Mouse (Mus musculus): ENCODE data around the gene Ccdc149. TPM values are rescaled to one million over a fixed set of nuclear protein-coding genes. Genes with fewer than 3 reads are reported as not detected.
A peak's percentile ranks its signal among the peaks of the same experiment; 100 is the strongest.

The Ccdc149 gene
- total and polyA plus RNA-seq, 3 experiments: 3.0 to 7.4 (median 7.2) TPM

DNA sequence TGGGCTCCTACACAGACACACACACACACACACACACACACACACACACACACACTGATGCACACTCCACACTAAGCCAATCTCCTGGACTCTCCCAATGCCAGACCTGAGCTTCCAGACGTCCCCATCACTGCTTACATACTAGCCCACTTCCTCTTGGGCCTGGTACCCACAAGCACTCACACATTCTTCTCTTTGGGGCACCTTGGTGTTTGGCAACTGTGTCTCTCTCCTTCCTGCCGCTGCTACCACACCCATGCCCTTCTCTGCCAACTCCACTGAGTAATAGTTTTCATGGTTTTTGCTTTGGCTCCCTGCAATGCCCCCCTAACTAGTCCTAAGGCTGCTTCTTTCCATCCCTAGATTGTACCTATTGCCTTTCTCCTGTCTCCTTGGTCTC, 104.7 kb downstream of the Ccdc149 start:
- no peaks in the 10 kb centered on the region for H3K27me3 ChIP-seq (ENCODE audit: control insufficient read depth, insufficient read depth, low read length)
- DNase-seq: no peak
- H3K4me3 ChIP-seq: no peak overlapping the region
- no peak overlapping the region for H3K9ac ChIP-seq (ENCODE audit: low read depth, low read length)
- intact Hi-C loops (cut with DNase I): no loop called here
- peaks cover 2% of the 10 kb centered on the region for H3K4me1 ChIP-seq (ENCODE audit: control insufficient read depth, insufficient read depth, low read length)
- H3K27ac ChIP-seq: no peak overlapping the region
- WGBS: 59% methylated on average over 2 of the region's 2 CpGs
- no peaks in the 10 kb centered on the region for H3K36me3 ChIP-seq (ENCODE audit: control insufficient read depth, insufficient read depth, low read length)
- no peaks in the 10 kb centered on the region for H3K79me2 ChIP-seq (replicated peaks; ENCODE audit: control insufficient read depth, insufficient read depth, low read length)
- TF ChIP-seq EP300 (IDR thresholded peaks at IDR 0.05; ENCODE audit: insufficient read depth, low read depth, low read length): no peak
- no peak for TF ChIP-seq POLR2A (IDR thresholded peaks at IDR 0.05; ENCODE audit: insufficient read depth, low read depth, low read length)
- no peak for TF ChIP-seq CTCF (IDR thresholded peaks at IDR 0.05)

DNA sequence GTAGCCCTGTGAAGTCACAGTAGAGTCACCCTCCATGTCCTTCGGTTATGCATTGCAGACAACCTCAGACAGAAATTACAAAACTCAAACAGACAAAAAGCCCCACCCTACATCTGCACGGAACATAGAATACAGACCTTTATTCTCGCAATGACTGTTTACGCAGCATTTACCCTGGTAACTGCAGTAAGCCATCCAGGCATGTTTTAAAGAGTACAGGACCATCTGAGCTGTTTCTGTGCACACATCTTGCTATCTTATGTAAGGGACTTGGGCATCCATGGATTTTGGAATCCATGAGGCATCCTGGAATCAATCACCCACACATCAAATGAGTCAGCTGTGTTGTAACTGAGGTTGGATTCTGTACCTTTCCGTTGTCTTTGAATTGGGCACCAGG, 105.4 kb downstream of the Ccdc149 start:
- Histone ChIP-seq H3K4me3 (no peak overlapping the region), H3K27ac (no peak overlapping the region), H3K4me1 (ENCODE audit: control insufficient read depth, insufficient read depth, low read length) (peaks cover 2% of the 10 kb centered on the region), H3K36me3 (ENCODE audit: control insufficient read depth, insufficient read depth, low read length) (no peaks in the 10 kb centered on the region), H3K9ac (ENCODE audit: low read depth, low read length) (no peak overlapping the region), H3K79me2 (replicated peaks; ENCODE audit: control insufficient read depth, insufficient read depth, low read length) (no peaks in the 10 kb centered on the region), H3K27me3 (ENCODE audit: control insufficient read depth, insufficient read depth, low read length) (no peaks in the 10 kb centered on the region)
- no peak for DNase-seq
- 91% methylated on average over 5 of the region's 5 CpGs for WGBS
- intact Hi-C loops (cut with DNase I): no loop called here
- TF ChIP-seq EP300 (IDR thresholded peaks at IDR 0.05; ENCODE audit: insufficient read depth, low read depth, low read length) (no peak), CTCF (IDR thresholded peaks at IDR 0.05) (no peak), POLR2A (IDR thresholded peaks at IDR 0.05; ENCODE audit: insufficient read depth, low read depth, low read length) (no peak)

DNA sequence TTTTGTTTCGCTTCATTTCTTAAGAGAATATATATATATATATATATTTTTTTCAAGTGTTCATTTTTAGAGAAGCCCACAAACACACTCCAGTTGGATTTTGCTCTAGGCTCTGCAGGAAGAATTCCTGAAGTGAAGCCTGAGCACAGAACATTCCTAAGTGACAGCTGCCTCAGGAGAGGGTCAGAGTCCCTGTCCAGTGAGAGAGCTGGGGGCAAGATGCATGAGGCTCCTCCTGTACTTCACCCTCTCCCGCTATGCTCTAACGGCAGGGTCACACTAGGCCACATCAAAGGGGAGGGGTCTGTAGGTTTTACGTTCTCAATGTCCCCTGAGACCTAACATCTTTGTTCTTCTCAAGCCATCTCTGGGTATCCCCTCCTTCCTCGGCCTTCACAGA, 106.8 kb downstream of the Ccdc149 start:
- Histone ChIP-seq H3K27me3 (ENCODE audit: control insufficient read depth, insufficient read depth, low read length) (no peaks in the 10 kb centered on the region), H3K36me3 (ENCODE audit: control insufficient read depth, insufficient read depth, low read length) (no peaks in the 10 kb centered on the region), H3K27ac (peak overlapping the region; percentile 62), H3K79me2 (replicated peaks; ENCODE audit: control insufficient read depth, insufficient read depth, low read length) (no peaks in the 10 kb centered on the region), H3K4me3 (peak overlapping the region; percentile 41), H3K4me1 (ENCODE audit: control insufficient read depth, insufficient read depth, low read length) (peaks cover 3% of the 10 kb centered on the region), H3K9ac (ENCODE audit: low read depth, low read length) (no peak overlapping the region; the same call in 1 of the 2 replicates)
- WGBS: 77% methylated on average over 5 of the region's 5 CpGs
- intact Hi-C loops (cut with DNase I): no loop called here
- DNase-seq: no peak
- TF ChIP-seq POLR2A (IDR thresholded peaks at IDR 0.05; ENCODE audit: insufficient read depth, low read depth, low read length) (no peak), EP300 (IDR thresholded peaks at IDR 0.05; ENCODE audit: insufficient read depth, low read depth, low read length) (no peak), CTCF (IDR thresholded peaks at IDR 0.05) (no peak)

DNA sequence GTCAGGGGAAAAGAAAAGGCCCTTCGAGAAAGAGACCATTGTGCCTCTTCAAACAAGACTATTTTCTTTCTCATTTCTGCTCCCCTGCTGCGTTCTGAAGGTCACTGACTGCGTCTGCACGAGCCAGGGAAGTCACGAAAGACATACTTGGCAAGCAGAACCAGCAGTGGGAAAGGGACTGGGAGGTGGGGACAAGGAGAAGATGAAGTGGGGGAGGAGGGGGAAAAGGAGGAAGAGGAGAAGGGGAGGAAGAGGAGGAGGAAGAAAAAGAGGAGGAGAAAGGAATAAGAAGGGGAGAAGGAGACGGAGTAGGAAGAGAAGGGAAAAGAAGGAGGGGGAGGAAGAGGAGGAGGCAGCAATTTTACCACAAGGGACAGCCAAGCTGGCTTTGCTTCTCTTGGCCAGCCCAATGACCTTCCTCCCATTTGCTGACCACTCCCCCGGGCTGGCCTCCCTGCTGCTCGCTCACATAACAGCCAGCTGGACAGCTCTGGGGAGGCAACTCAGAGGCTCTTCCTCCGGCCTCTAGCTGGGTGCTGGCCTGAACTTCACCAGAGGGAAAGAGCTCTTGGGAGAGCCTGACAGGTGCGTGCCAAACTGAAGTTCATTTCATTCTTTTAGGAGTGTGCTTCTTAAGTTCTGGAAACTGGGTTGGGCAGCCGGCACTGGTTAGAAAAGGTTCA, 107.7 kb downstream of the Ccdc149 start, which contains the start of gene Sod3:
TSS of gene Sod3 (plus strand) at position 324 of the 683 bp plus-strand sequence.
- H3K9ac ChIP-seq (ENCODE audit: low read depth, low read length): peak within 1 kb of the TSS; percentile 59
- TF ChIP-seq CTCF (IDR thresholded peaks at IDR 0.05) (peak; percentile 28; the same call in 1 of the 2 replicates), EP300 (IDR thresholded peaks at IDR 0.05; ENCODE audit: insufficient read depth, low read depth, low read length) (0 out of 2 replicates have a peak, but pooled peaks have one; percentile 7), POLR2A (IDR thresholded peaks at IDR 0.05; ENCODE audit: insufficient read depth, low read depth, low read length) (peak; percentile 70)
- peak within 1 kb of the TSS; percentile 62 for H3K27ac ChIP-seq
- H3K4me1 ChIP-seq (ENCODE audit: control insufficient read depth, insufficient read depth, low read length): peaks cover 3% of the 10 kb centered on the region
- H3K36me3 ChIP-seq (ENCODE audit: control insufficient read depth, insufficient read depth, low read length): no peaks in the 10 kb centered on the region
- DNase-seq: peak; percentile 79 to 88
- intact Hi-C loops (cut with DNase I): no loop called here
- H3K79me2 ChIP-seq (replicated peaks; ENCODE audit: control insufficient read depth, insufficient read depth, low read length): no peaks in the 10 kb centered on the region
- WGBS: 13% methylated on average over 11 of the region's 11 CpGs
- no peaks in the 10 kb centered on the region for H3K27me3 ChIP-seq (ENCODE audit: control insufficient read depth, insufficient read depth, low read length)
- H3K4me3 ChIP-seq: peak within 1 kb of the TSS; percentile 41

DNA sequence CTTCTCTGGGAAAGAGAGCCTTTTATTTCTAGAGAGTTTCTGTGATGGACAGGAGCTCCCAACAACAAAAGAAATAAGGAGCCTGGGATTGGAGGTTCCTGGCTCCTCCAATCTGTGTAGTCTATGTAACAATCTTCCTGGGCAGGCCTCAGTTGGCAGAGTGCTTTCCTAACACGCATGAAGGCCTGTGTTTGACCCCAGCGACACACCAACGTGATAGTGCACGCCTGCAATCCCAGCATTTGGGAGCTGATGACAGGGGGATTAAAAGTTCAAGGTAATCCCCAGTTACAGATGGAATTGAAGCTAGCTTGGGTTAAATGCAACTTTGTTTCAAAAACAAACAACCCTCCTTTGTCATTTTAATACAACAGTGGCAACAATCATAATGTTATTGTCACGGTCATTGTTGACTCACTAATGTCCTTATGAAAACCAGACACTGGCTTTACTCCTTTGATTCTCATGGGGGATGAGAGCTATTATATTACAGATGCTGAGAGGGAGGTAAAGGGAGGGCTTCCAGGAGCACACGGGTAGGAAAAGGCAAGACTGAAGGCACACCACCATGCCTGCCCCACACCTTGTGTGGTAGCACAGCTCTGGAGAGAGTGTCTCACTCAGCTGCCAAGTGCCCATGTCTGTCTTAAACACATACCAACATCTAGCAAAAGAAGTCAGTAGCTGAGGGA, 108.4 kb downstream of the Ccdc149 start:
- H3K79me2 ChIP-seq (replicated peaks; ENCODE audit: control insufficient read depth, insufficient read depth, low read length): no peaks in the 10 kb centered on the region
- no peaks in the 10 kb centered on the region for H3K27me3 ChIP-seq (ENCODE audit: control insufficient read depth, insufficient read depth, low read length)
- no peak for TF ChIP-seq POLR2A (IDR thresholded peaks at IDR 0.05; ENCODE audit: insufficient read depth, low read depth, low read length)
- 0 out of 2 replicates have a peak, but pooled peaks have one; percentile 6 for TF ChIP-seq EP300 (IDR thresholded peaks at IDR 0.05; ENCODE audit: insufficient read depth, low read depth, low read length)
- peaks cover 3% of the 10 kb centered on the region for H3K4me1 ChIP-seq (ENCODE audit: control insufficient read depth, insufficient read depth, low read length)
- H3K4me3 ChIP-seq: no peak overlapping the region
- intact Hi-C loops (cut with DNase I): no loop called here
- H3K36me3 ChIP-seq (ENCODE audit: control insufficient read depth, insufficient read depth, low read length): no peaks in the 10 kb centered on the region
- no peak for DNase-seq
- no peak overlapping the region for H3K9ac ChIP-seq (ENCODE audit: low read depth, low read length)
- 70% methylated on average over 6 of the region's 6 CpGs for WGBS
- peak overlapping the region; percentile 62 for H3K27ac ChIP-seq

Data from heart, adult 2 months (tissue).